Mouse (Mus musculus) neural tube, embryonic 15.5 days (tissue): ENCODE data around the gene Zscan4e. TPM values are rescaled to one million over a fixed set of nuclear protein-coding genes. Genes with fewer than 3 reads are reported as not detected.
"Not testable (repeated sequence)": the region's sequence is repeated elsewhere in the genome, so short reads cannot be mapped to it uniquely, and the experiment has no call there.

Experiments
- ATAC-seq: fragments of 200-750 bp; cut with Nextera tagmentation; 2 replicates; pipeline ENCODE4 v1.8.0; 2017; ENCODE audit warnings: mild to moderate bottlenecking, moderate TSS enrichment, moderate library complexity; ENCODE audit not compliant: low FRiP score
- H3K27ac ChIP-seq: fragments of 300-500 bp; sonication (generic); replicated peaks from 2 replicates; pipeline ENCODE4 v1.5.1; 2015; ENCODE audit warnings: mild to moderate bottlenecking, inconsistent platforms
- H3K27me3 ChIP-seq: fragments of 300-500 bp; sonication (generic); replicated peaks from 2 replicates; pipeline ENCODE4 v1.6.1; 2015; ENCODE audit warnings: inconsistent platforms
- H3K36me3 ChIP-seq: fragments of 300-500 bp; sonication (generic); 2 replicates; pipeline ENCODE4 v1.6.1; 2015; ENCODE audit warnings: inconsistent platforms
- H3K4me1 ChIP-seq: fragments of 300-500 bp; sonication (generic); 2 replicates; pipeline ENCODE4 v1.6.1; 2015; ENCODE audit warnings: inconsistent platforms
- H3K4me2 ChIP-seq: fragments of 300-500 bp; sonication (generic); 2 replicates; pipeline ENCODE4 v1.6.1; 2015; ENCODE audit warnings: inconsistent platforms, mild to moderate bottlenecking, moderate library complexity
- H3K4me3 ChIP-seq: fragments of 300-500 bp; sonication (generic); replicated peaks from 2 replicates; pipeline ENCODE4 v1.5.1; 2015; ENCODE audit warnings: mild to moderate bottlenecking, inconsistent platforms
- H3K9ac ChIP-seq: fragments of 300-500 bp; sonication (generic); replicated peaks from 2 replicates; pipeline ENCODE4 v1.6.1; 2015; ENCODE audit warnings: mild to moderate bottlenecking, inconsistent platforms
- H3K9me3 ChIP-seq: fragments of 300-500 bp; sonication (generic); replicated peaks from 2 replicates; pipeline ENCODE4 v1.6.1; 2016; ENCODE audit warnings: inconsistent platforms
- microRNA-seq: library from miRNA; unstranded; fragments of <30 nt; microRNA quantifications from one replicate; pipeline ENCODE4, GENCODE M21; 2017
- polyA plus RNA-seq: library from polyadenylated mRNA; unstranded; fragments of >200 nt; fragmentation: Nextera tagmentation; extraction: Ambion mirVana; gene quantifications from 2 replicates; pipeline ENCODE4 v1.2.1, GENCODE M21; 2015

Gene Zscan4e
- polyA plus RNA-seq: not detected in 2 replicates

GRCm38 (mm10) chr7:11310582-11310981 is at the start of gene Zscan4e:
Gene Zscan4e (minus strand): TSS chr7:11310682.
- H3K27ac ChIP-seq, H3K4me2 ChIP-seq, H3K4me3 ChIP-seq, H3K27me3 ChIP-seq, H3K9ac ChIP-seq, H3K9me3 ChIP-seq, H3K36me3 ChIP-seq, ATAC-seq, H3K4me1 ChIP-seq: not testable (repeated sequence)

Small RNA genes within 50 kb of the gene (microRNA-seq; reads per million reads assigned to microRNA genes)
- gene Gm23087: not detected
- gene Gm26248: not detected

Other genes with a start within 250 kb of the Zscan4e start
- gene Zscan4-ps1, start 241.0 kb downstream of the Zscan4e start, polyA plus RNA-seq: not detected in 2 replicates
- not detected in 2 replicates for gene Zscan4d, start 144.5 kb downstream of the Zscan4e start, polyA plus RNA-seq
- not detected in 2 replicates for gene Zscan4f, start 87.2 kb upstream of the Zscan4e start, polyA plus RNA-seq
- not detected in 2 replicates for gene Zscan4-ps2, start 203.6 kb upstream of the Zscan4e start, polyA plus RNA-seq